19 mouse cellular contexts compared by ENCODE assay signal in the genomic region with DNA sequence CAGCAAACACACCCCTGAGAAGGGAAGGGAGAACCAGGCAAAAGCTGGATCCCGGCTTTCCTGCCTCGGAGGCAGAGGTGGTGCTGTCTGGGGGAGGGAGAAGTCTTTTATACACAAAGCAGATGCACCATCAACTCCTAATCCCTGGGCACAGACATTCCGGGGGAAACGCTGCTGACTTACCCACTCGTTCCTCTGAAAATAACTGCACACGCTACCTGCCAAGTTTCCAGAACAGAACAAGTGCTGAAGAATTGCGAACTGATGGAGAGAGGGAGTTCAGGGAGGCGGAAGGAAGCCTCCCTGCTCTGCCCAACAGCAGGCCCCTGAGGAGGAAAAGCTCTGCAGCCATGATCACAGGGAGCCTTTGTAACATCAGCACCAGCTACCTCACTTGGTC.
DNase-seq lines count a peak whose midpoint lies in the region; ATAC-seq lines count a peak whose summit lies in the region.
"Had no signal": no experiment of that assay in that cellular context is flagged by ENCODE, and none has a peak within 500 bp of the region (broad histone marks: within the 10 kb centered on the region; RNA-seq: fewer than 3 reads in every experiment).

No protein-coding gene starts in this region.

- no peaks in the 10 kb centered on the region for H3K36me3 ChIP-seq in liver, embryonic 12.5 days
- no peaks in the 10 kb centered on the region for H3K36me3 ChIP-seq in hindbrain, embryonic 12.5 days
- H3K36me3 ChIP-seq in forebrain, embryonic 11.5 days (ENCODE audit: control insufficient read depth, insufficient read depth, low read length) = no peaks in the 10 kb centered on the region
- H3K36me3 ChIP-seq: embryonic facial prominence, embryonic 13.5 days; neural tube, embryonic 12.5 days had no signal

- H3K27ac ChIP-seq in liver, embryonic 12.5 days = no peak overlapping the region
- H3K27ac ChIP-seq in hindbrain, embryonic 12.5 days = no peak overlapping the region
- H3K27ac ChIP-seq in forebrain, embryonic 11.5 days (ENCODE audit: low read depth, low read length) = no peak overlapping the region
- H3K27ac ChIP-seq: embryonic facial prominence, embryonic 13.5 days; neural tube, embryonic 12.5 days; stomach, postnatal 0 days had no signal

- no peaks in the 10 kb centered on the region for H3K9me3 ChIP-seq in liver, embryonic 12.5 days (replicated peaks)
- H3K9me3 ChIP-seq in hindbrain, embryonic 12.5 days (replicated peaks) = no peaks in the 10 kb centered on the region
- no peaks in the 10 kb centered on the region for H3K9me3 ChIP-seq in forebrain, embryonic 11.5 days (ENCODE audit: control insufficient read depth, low read length)
- H3K9me3 ChIP-seq: embryonic facial prominence, embryonic 13.5 days; neural tube, embryonic 12.5 days had no signal

- H3K4me1 ChIP-seq in liver, embryonic 12.5 days = no peaks in the 10 kb centered on the region
- H3K4me1 ChIP-seq in hindbrain, embryonic 12.5 days = no peaks in the 10 kb centered on the region
- no peaks in the 10 kb centered on the region for H3K4me1 ChIP-seq in forebrain, embryonic 11.5 days (replicated peaks; ENCODE audit: control insufficient read depth, insufficient read depth, low read length)
- H3K4me1 ChIP-seq: embryonic facial prominence, embryonic 13.5 days; neural tube, embryonic 12.5 days had no signal

- no peak overlapping the region for H3K4me3 ChIP-seq in liver, embryonic 12.5 days
- no peak overlapping the region for H3K4me3 ChIP-seq in hindbrain, embryonic 12.5 days
- H3K4me3 ChIP-seq in forebrain, embryonic 11.5 days (ENCODE audit: low read depth, low read length) = no peak overlapping the region
- H3K4me3 ChIP-seq: embryonic facial prominence, embryonic 13.5 days; neural tube, embryonic 12.5 days had no signal

- H3K9ac ChIP-seq in liver, embryonic 12.5 days = no peak overlapping the region
- H3K9ac ChIP-seq in hindbrain, embryonic 12.5 days = no peak overlapping the region
- H3K9ac ChIP-seq in forebrain, embryonic 11.5 days (ENCODE audit: low read length) = no peak overlapping the region
- H3K9ac ChIP-seq: embryonic facial prominence, embryonic 13.5 days; neural tube, embryonic 12.5 days had no signal

- DNase-seq in layer of hippocampus, adult 18-20 months (ENCODE audit: low spot score in 2 of 2) = peak; percentile 73 to 84
- peak; percentile 18 to 91 for DNase-seq in left cerebral cortex, adult 8-10 months (ENCODE audit: low spot score in 2 of 2)
- DNase-seq in right cerebral cortex, postnatal 14 days = peak; percentile 33
- DNase-seq in forebrain, embryonic 11.5 days (ENCODE audit: low spot score) = no peak
- DNase-seq: B cell, adult 2 months; cerebellum, adult 2 months; gastrocnemius, postnatal 25 days; kidney, adult 8-10 months; thymus, postnatal 36 days had no signal

- 64% methylated on average over 8 of the region's 8 CpGs for WGBS in liver, embryonic 12.5 days (ENCODE audit: insufficient replicate concordance)
- WGBS in hindbrain, embryonic 12.5 days = 77% methylated on average over 8 of the region's 8 CpGs
- WGBS in forebrain, embryonic 11.5 days = 75% methylated on average over 8 of the region's 8 CpGs

- H3K4me2 ChIP-seq in liver, embryonic 12.5 days = no peak overlapping the region
- H3K4me2 ChIP-seq in hindbrain, embryonic 12.5 days (replicated peaks) = no peak overlapping the region
- no peak overlapping the region for H3K4me2 ChIP-seq in forebrain, embryonic 11.5 days (ENCODE audit: low read depth, low read length, severe bottlenecking)
- H3K4me2 ChIP-seq: embryonic facial prominence, embryonic 13.5 days; liver, embryonic 11.5 days; neural tube, embryonic 12.5 days had no signal

- peak; percentile 84 for ATAC-seq in frontal cortex, adult (ENCODE audit: low TSS enrichment)
- no peak for ATAC-seq in liver, embryonic 12.5 days
- ATAC-seq in hindbrain, embryonic 12.5 days (ENCODE audit: low FRiP score) = no peak
- no peak for ATAC-seq in forebrain, embryonic 11.5 days (replicated peaks; ENCODE audit: low FRiP score)
- ATAC-seq: hindbrain, embryonic 16.5 days; lung, postnatal 0 days; Patski had no signal

- no peaks in the 10 kb centered on the region for H3K27me3 ChIP-seq in liver, embryonic 12.5 days (replicated peaks)
- no peaks in the 10 kb centered on the region for H3K27me3 ChIP-seq in hindbrain, embryonic 12.5 days
- no peaks in the 10 kb centered on the region for H3K27me3 ChIP-seq in forebrain, embryonic 11.5 days (ENCODE audit: control insufficient read depth, insufficient read depth, low read length)
- H3K27me3 ChIP-seq: embryonic facial prominence, embryonic 13.5 days; neural tube, embryonic 12.5 days had no signal
